Mouse (Mus musculus): Measurements from ENCODE around the gene Crtc3. TPM values are rescaled to one million over a fixed set of nuclear protein-coding genes. Genes with fewer than 3 reads are reported as not detected.

Gene Crtc3
- polyA plus RNA-seq, 1 experiment = 6.4 TPM

GRCm38 (mm10) chr7:80704066-80704465 lies 15.4 kb upstream of the Crtc3 start:
- no peak for TF ChIP-seq CTCF (IDR thresholded peaks at IDR 0.05; ENCODE audit: control insufficient read depth, insufficient read depth, insufficient read length)
- TF ChIP-seq CEBPB (IDR thresholded peaks at IDR 0.05; ENCODE audit: low read depth) = no peak
- no peak for TF ChIP-seq FOSL1 (IDR thresholded peaks at IDR 0.05; ENCODE audit: insufficient read depth, low read length, poor library complexity, severe bottlenecking)
- TF ChIP-seq MYOD1 (IDR thresholded peaks at IDR 0.05; ENCODE audit: control insufficient read depth, insufficient read length, low read depth) = no peak
- TF ChIP-seq MYOG (IDR thresholded peaks at IDR 0.05; ENCODE audit: control insufficient read depth, extremely low read depth, insufficient read length) = no peak
- TF ChIP-seq USF1 (IDR thresholded peaks at IDR 0.05; ENCODE audit: low read depth) = no peak
- no peak for TF ChIP-seq MAX (IDR thresholded peaks at IDR 0.05)
- Histone ChIP-seq H3K79me2 (ENCODE audit: control insufficient read depth, insufficient read depth) (no peaks in the 10 kb centered on the region), H3K27me3 (ENCODE audit: control insufficient read depth, insufficient read depth, insufficient read length) (no peaks in the 10 kb centered on the region), H3ac (ENCODE audit: control insufficient read depth, insufficient read length, low read depth) (no peak overlapping the region), H3K79me3 (ENCODE audit: low read depth) (no peaks in the 10 kb centered on the region), H3K4me3 (ENCODE audit: insufficient read depth, poor library complexity, severe bottlenecking) (no peak overlapping the region), H3K36me3 (ENCODE audit: control insufficient read depth, insufficient read depth) (no peaks in the 10 kb centered on the region)

GRCm38 (mm10) chr7:80702510-80702909 lies 13.8 kb upstream of the Crtc3 start:
- no peak overlapping the region for H3K4me3 ChIP-seq (ENCODE audit: insufficient read depth, poor library complexity, severe bottlenecking)
- no peak for TF ChIP-seq USF1 (IDR thresholded peaks at IDR 0.05; ENCODE audit: low read depth)
- no peak for TF ChIP-seq FOSL1 (IDR thresholded peaks at IDR 0.05; ENCODE audit: insufficient read depth, low read length, poor library complexity, severe bottlenecking)
- no peak for TF ChIP-seq MAX (IDR thresholded peaks at IDR 0.05)
- TF ChIP-seq CEBPB (IDR thresholded peaks at IDR 0.05; ENCODE audit: low read depth) = no peak
- no peak for TF ChIP-seq MYOD1 (IDR thresholded peaks at IDR 0.05; ENCODE audit: control insufficient read depth, insufficient read length, low read depth)
- TF ChIP-seq MYOG (IDR thresholded peaks at IDR 0.05; ENCODE audit: control insufficient read depth, extremely low read depth, insufficient read length) = no peak
- no peak for TF ChIP-seq CTCF (IDR thresholded peaks at IDR 0.05; ENCODE audit: control insufficient read depth, insufficient read depth, insufficient read length)
- H3K79me2 ChIP-seq (ENCODE audit: control insufficient read depth, insufficient read depth) = no peaks in the 10 kb centered on the region
- no peaks in the 10 kb centered on the region for H3K79me3 ChIP-seq (ENCODE audit: low read depth)
- H3K36me3 ChIP-seq (ENCODE audit: control insufficient read depth, insufficient read depth) = no peaks in the 10 kb centered on the region
- H3ac ChIP-seq (ENCODE audit: control insufficient read depth, insufficient read length, low read depth) = no peak overlapping the region
- H3K27me3 ChIP-seq (ENCODE audit: control insufficient read depth, insufficient read depth, insufficient read length) = no peaks in the 10 kb centered on the region

- no peaks in the 10 kb centered on the region for H3K79me3 ChIP-seq (ENCODE audit: low read depth)
- no peaks in the 10 kb centered on the region for H3K79me2 ChIP-seq (ENCODE audit: control insufficient read depth, insufficient read depth)
- no peaks in the 10 kb centered on the region for H3K27me3 ChIP-seq (ENCODE audit: control insufficient read depth, insufficient read depth, insufficient read length)
- no peak overlapping the region for H3K4me3 ChIP-seq (ENCODE audit: insufficient read depth, poor library complexity, severe bottlenecking)
- TF ChIP-seq USF1 (IDR thresholded peaks at IDR 0.05; ENCODE audit: low read depth) = no peak
- TF ChIP-seq CEBPB (IDR thresholded peaks at IDR 0.05; ENCODE audit: low read depth) = no peak
- TF ChIP-seq MYOD1 (IDR thresholded peaks at IDR 0.05; ENCODE audit: control insufficient read depth, insufficient read length, low read depth) = no peak
- TF ChIP-seq MAX (IDR thresholded peaks at IDR 0.05) = no peak
- TF ChIP-seq MYOG (IDR thresholded peaks at IDR 0.05; ENCODE audit: control insufficient read depth, extremely low read depth, insufficient read length) = no peak
- TF ChIP-seq FOSL1 (IDR thresholded peaks at IDR 0.05; ENCODE audit: insufficient read depth, low read length, poor library complexity, severe bottlenecking) = no peak
- TF ChIP-seq CTCF (IDR thresholded peaks at IDR 0.05; ENCODE audit: control insufficient read depth, insufficient read depth, insufficient read length) = no peak
- no peaks in the 10 kb centered on the region for H3K36me3 ChIP-seq (ENCODE audit: control insufficient read depth, insufficient read depth)
- no peak overlapping the region for H3ac ChIP-seq (ENCODE audit: control insufficient read depth, insufficient read length, low read depth)
Observed at GRCm38 (mm10) chr7:80699709-80700108, 11.0 kb upstream of the Crtc3 start.

GRCm38 (mm10) chr7:80698940-80699339 lies 10.3 kb upstream of the Crtc3 start:
- Histone ChIP-seq H3K4me3 (ENCODE audit: insufficient read depth, poor library complexity, severe bottlenecking) (no peak overlapping the region), H3K27me3 (ENCODE audit: control insufficient read depth, insufficient read depth, insufficient read length) (no peaks in the 10 kb centered on the region), H3ac (ENCODE audit: control insufficient read depth, insufficient read length, low read depth) (no peak overlapping the region), H3K79me2 (ENCODE audit: control insufficient read depth, insufficient read depth) (no peaks in the 10 kb centered on the region), H3K36me3 (ENCODE audit: control insufficient read depth, insufficient read depth) (no peaks in the 10 kb centered on the region), H3K79me3 (ENCODE audit: low read depth) (no peaks in the 10 kb centered on the region)
- no peak for TF ChIP-seq FOSL1 (IDR thresholded peaks at IDR 0.05; ENCODE audit: insufficient read depth, low read length, poor library complexity, severe bottlenecking)
- TF ChIP-seq MYOD1 (IDR thresholded peaks at IDR 0.05; ENCODE audit: control insufficient read depth, insufficient read length, low read depth) = no peak
- no peak for TF ChIP-seq CTCF (IDR thresholded peaks at IDR 0.05; ENCODE audit: control insufficient read depth, insufficient read depth, insufficient read length)
- TF ChIP-seq USF1 (IDR thresholded peaks at IDR 0.05; ENCODE audit: low read depth) = no peak
- TF ChIP-seq CEBPB (IDR thresholded peaks at IDR 0.05; ENCODE audit: low read depth) = no peak
- no peak for TF ChIP-seq MYOG (IDR thresholded peaks at IDR 0.05; ENCODE audit: control insufficient read depth, extremely low read depth, insufficient read length)
- TF ChIP-seq MAX (IDR thresholded peaks at IDR 0.05) = no peak

- Histone ChIP-seq H3K79me2 (ENCODE audit: control insufficient read depth, insufficient read depth) (no peaks in the 10 kb centered on the region), H3ac (ENCODE audit: control insufficient read depth, insufficient read length, low read depth) (no peak overlapping the region), H3K4me3 (ENCODE audit: insufficient read depth, poor library complexity, severe bottlenecking) (no peak overlapping the region), H3K27me3 (ENCODE audit: control insufficient read depth, insufficient read depth, insufficient read length) (no peaks in the 10 kb centered on the region), H3K79me3 (ENCODE audit: low read depth) (no peaks in the 10 kb centered on the region), H3K36me3 (ENCODE audit: control insufficient read depth, insufficient read depth) (no peaks in the 10 kb centered on the region)
- no peak for TF ChIP-seq USF1 (IDR thresholded peaks at IDR 0.05; ENCODE audit: low read depth)
- TF ChIP-seq MAX (IDR thresholded peaks at IDR 0.05) = no peak
- no peak for TF ChIP-seq CTCF (IDR thresholded peaks at IDR 0.05; ENCODE audit: control insufficient read depth, insufficient read depth, insufficient read length)
- TF ChIP-seq MYOG (IDR thresholded peaks at IDR 0.05; ENCODE audit: control insufficient read depth, extremely low read depth, insufficient read length) = no peak
- TF ChIP-seq MYOD1 (IDR thresholded peaks at IDR 0.05; ENCODE audit: control insufficient read depth, insufficient read length, low read depth) = no peak
Observed at GRCm38 (mm10) chr7:80697859-80698258, 9.2 kb upstream of the Crtc3 start.

- TF ChIP-seq CEBPB (IDR thresholded peaks at IDR 0.05; ENCODE audit: low read depth) = no peak
- no peak for TF ChIP-seq USF1 (IDR thresholded peaks at IDR 0.05; ENCODE audit: low read depth)
- no peak for TF ChIP-seq CTCF (IDR thresholded peaks at IDR 0.05; ENCODE audit: control insufficient read depth, insufficient read depth, insufficient read length)
- no peak for TF ChIP-seq MYOD1 (IDR thresholded peaks at IDR 0.05; ENCODE audit: control insufficient read depth, insufficient read length, low read depth)
- no peak for TF ChIP-seq MAX (IDR thresholded peaks at IDR 0.05)
- no peak for TF ChIP-seq FOSL1 (IDR thresholded peaks at IDR 0.05; ENCODE audit: insufficient read depth, low read length, poor library complexity, severe bottlenecking)
- TF ChIP-seq MYOG (IDR thresholded peaks at IDR 0.05; ENCODE audit: control insufficient read depth, extremely low read depth, insufficient read length) = no peak
- H3K36me3 ChIP-seq (ENCODE audit: control insufficient read depth, insufficient read depth) = no peaks in the 10 kb centered on the region
- H3K79me3 ChIP-seq (ENCODE audit: low read depth) = no peaks in the 10 kb centered on the region
- H3ac ChIP-seq (ENCODE audit: control insufficient read depth, insufficient read length, low read depth) = no peak overlapping the region
- H3K79me2 ChIP-seq (ENCODE audit: control insufficient read depth, insufficient read depth) = no peaks in the 10 kb centered on the region
- H3K27me3 ChIP-seq (ENCODE audit: control insufficient read depth, insufficient read depth, insufficient read length) = no peaks in the 10 kb centered on the region
- H3K4me3 ChIP-seq (ENCODE audit: insufficient read depth, poor library complexity, severe bottlenecking) = no peak overlapping the region
Observed at GRCm38 (mm10) chr7:80696903-80697302, 8.2 kb upstream of the Crtc3 start.
